Mouse (Mus musculus) T-cell, adult 2 months (primary cell): ENCODE measurements around the gene Tns3.

Source experiments
- DNase-seq: peaks from one replicate; pipeline ENCODE4 v3.0.0; 2022; ENCODE audit warnings: low spot score

The Tns3 gene

DNA sequence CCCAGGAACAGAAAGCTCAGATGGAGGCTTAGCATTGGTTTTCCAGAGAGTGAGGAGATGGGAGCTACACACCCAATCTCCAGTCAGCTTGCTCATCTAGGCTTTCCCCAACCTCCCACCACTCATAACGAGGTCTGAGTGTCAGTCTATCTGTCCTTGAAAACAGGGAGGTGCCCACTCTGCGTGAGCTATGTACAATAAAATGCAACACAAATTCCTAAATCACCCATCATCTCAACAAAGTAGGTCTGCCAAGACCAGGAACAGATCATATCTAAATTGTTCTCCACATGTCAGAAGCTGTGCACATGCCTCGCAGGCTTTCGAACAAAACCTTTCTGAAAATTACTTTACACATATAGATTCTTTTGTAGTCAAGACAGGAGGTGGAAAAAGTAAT is 134.3 kb downstream of the Tns3 start:
- no peak for DNase-seq

DNA sequence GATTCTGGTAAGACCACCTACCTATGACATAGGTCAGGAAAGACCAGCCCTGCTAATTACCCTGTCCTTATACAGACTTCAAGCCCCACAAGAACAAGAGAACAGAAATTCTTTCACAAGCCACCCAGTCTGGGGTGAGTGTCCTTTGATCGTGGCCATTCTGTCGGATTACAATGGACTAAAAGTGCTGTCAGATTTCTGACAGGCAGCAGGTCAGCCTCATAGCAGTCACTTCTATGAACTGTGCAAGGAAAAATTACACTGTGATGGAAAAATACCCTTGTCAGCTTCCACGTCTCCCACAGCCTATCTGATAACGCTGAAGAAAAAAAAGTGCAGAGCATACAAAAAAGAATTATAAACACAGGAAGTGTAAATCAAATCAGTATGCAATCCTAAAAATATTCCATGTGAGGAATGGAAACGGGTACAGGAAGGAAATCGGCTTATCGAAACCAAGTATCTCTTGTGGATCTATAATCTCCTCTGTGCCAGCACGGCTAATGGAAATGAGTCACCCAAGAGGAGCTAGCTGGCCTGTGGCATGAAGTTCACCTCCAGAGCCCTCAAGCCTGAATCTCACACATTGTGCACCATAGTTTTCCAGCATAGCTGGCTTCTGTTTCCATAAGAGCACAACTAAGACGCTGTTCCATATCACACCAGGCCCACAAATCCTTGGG is 138.7 kb downstream of the Tns3 start:
- DNase-seq, result no peak

DNA sequence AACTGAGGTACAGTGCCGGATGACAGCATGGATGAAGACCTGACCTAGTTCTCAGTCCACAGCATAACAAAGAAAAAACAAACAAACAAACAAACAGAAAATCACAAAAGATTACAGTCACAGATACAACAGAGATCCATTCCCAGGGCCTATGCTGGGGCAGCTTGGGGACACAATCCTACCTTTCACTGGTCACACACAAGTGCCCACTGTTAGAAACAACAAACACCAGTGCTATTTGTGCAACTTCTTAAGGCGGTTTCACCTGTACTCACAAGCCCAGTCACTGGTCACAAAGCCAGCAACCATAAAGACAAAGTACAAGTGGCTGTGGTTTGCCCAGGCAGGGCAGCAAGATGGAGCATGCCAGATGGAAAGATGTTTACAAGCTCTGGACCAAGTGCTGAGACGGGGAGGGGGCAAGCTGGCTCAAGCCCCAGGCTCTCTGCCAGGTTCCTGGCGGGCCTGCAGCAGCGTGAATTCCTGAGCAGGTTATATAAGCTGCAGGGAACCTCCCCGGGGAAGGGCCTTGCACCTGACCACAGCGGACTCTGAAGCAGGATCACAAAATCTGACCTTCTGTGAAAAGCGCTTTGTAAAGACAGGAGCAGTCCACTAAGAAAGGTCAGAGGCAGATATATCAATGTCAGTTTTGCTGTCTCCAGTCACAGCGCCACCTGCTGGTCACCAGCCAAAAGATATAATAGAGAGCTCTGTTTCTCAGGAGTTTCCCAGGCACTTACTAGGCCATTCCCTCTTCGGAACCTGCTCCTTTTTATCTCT is 140.8 kb downstream of the Tns3 start:
- peak; percentile 5 for DNase-seq

DNA sequence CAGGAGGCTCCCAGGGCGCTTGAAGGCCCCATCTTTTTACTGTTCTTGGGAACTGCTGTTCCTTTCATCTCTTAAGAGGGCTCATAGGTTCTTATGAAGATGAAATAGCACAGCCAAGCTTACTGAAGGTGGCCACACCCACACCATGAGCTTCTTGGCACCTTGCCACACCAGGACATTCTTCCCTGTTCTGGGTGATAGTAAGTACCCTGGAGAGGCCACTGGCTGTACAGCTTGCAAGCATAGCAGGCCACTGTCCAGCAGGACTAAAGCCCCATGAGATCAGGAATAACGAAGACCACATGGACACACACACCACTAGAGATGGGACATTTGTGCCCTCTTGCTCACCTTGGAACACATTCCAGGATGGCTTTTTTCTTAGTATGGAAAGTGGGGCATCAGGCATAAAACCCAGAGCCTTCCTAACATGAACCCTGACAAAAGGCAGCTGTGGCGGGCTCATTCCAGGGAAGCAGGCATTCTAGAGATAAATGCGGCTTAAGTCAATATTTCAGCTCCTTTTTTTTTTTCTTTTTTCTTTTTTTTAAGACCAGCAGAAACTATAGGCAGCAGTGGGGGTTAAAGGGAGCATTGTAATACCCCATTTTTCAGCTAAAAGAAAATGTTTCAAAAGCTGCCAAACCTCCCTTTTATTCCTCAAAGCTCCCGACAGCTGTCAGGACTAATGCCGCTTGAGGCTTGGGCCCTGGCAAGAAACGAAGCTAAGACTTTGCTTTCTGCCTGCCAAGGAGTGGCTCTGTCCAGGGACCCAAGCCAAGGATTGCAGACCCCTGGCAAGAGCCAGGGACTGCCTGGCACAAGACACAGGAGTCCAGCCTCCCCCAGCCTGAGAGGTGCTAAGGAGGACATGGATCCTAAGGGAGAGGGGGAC is 150.7 kb downstream of the Tns3 start:
- DNase-seq, result no peak

DNA sequence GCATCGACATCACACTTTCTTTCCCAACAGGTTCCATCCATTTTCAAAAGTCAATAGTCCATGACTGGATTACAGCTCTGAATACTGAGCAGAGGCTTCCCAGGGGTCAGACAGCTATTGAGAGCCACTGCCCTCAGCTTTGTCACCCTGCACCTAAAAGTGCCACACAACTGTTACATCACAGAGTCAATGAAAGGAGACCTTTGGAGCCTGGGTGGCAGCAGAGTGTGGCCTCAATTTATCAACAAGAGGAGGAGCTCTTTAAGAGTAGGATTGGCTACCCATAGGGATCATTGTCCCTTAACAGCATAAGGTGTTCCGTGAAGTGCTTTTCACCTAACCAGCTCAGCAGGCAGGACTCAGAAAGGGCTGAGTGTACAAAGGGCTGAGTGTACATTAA is 154.0 kb downstream of the Tns3 start:
- no peak for DNase-seq

DNA sequence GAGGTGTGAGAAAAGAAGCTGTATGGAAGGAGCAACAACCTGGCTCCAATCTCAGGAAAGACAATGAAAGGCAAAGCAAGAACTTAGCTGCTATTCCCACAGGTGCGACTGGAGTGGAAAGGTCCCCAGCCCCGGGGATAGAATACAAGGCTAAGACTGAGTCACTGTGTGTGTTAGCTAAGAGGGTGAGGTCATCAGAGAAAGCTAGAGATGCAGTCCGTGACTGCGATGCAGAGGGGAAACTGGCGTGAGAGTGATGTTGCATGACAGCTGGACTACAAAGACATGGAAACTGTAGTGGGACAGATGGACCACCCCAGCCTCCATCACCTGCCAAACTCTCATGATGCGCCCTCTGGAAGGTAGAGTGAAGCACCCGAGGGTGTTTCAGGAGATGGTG is 154.7 kb downstream of the Tns3 start:
- DNase-seq, result no peak

DNA sequence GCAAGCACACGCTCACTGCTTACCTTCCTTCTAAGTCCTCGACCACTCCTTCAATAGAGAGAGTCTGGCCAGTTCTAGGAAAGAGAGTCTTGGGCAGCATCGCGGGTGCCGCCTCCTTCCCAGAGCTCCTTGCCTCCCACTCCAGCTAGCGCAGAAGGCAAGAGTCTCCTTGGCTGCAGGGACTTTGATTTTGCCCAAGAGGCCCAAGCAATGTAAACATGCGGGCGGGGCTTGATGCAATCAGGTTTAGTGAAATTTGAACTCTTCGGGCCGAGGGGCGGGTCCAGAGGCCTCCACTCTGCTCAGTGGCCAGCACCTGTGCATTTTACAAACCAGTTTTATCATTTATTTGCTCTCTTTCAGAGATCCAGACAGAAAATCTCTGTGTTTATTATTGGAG is 160.6 kb downstream of the Tns3 start:
- no peak for DNase-seq

DNA sequence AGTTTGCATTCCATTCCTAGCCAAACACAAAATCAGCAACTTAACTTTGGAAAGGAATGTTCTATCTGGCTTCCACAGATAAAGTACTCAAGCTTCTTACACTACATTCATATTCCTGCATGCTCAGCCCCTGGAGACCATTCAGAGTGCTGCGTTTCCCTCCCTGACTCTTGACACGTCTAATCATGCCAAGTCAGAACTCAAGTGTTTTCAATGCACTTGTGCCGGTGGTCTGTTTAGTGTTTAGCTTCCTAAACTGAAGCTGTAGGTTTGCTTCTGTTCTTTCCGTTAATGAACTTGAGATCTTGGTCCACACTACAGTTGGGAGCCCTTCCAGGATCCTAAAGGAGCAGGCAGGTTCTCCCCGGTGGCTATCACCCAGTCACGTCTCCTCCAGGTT is 163.5 kb downstream of the Tns3 start:
- DNase-seq, result no peak

DNA sequence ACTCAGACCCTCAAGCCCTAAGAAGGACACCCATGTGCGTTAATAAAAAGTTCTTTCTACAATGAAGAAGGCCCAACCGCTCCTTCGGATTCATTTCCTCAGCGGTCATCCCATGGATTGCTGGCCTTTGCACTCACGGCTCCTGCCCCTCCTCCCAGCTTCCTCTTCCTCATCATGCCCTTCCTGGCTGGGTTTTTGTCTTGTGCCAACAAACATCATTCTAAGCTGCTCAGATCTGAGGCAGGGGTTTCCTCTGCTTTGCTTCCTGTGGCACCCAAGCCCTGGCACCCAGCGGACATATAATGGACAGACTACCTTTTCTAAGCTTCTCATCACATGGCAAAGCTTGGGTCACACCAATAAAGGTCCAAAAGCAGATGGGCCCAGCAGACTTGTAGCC is 167.2 kb downstream of the Tns3 start:
- DNase-seq, result no peak

DNA sequence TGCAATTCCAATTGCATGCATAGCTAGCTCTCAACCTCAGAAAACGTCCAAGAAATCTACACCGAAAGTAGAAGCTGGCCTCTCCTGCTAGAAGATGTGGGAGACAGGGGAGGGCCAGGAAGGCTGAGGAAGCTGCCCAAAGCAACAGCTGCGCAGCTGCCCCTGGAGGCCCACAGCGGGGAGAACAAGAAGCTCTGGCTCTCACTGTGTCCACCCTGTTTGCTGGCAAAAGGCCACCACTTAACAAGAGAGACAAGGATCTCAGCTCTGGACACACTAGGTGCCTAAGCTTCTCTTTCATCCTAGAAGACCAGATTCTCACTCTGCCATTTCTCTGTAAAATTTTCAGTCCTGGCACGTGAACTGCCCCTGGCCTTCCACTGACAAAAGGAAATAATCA is 167.6 kb downstream of the Tns3 start:
- DNase-seq, result no peak

DNA sequence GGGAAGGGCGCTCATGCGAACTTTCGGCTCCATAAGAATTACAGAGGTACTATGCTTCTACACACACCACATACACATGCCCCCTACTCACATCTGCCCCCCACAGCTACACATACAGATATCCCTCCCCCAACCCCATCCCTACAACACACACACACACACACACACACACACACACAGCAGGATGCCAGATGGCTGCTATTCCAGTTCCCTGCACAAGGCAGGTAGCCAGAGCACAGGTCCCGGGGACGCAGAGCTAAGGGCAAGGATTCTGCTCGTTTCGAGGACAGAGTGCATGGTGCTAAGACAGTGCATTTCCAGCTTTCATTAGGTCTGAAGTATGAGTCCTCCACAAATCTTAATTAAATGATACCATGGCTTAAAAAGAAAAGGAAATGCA is 168.5 kb downstream of the Tns3 start:
- no peak for DNase-seq

DNA sequence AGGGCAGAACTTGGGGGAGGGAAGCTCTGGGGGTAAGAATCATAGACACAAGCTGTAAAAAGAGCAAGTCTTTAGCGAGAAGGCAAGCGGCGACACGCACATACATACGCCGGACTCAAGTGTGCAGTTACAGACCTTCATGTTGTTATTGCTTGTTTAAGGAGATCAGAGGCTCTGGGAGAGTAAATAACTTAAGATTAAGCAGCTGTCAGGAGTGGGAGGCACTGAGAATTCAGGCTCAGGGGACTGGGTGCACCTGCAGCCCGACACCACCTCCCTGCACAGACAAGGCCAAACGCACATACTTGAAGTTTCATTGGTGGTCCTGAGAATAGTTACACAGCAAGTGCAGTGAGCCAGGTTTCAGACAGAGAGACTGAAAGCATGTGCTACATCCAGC is 169.3 kb downstream of the Tns3 start:
- DNase-seq, result no peak

DNA sequence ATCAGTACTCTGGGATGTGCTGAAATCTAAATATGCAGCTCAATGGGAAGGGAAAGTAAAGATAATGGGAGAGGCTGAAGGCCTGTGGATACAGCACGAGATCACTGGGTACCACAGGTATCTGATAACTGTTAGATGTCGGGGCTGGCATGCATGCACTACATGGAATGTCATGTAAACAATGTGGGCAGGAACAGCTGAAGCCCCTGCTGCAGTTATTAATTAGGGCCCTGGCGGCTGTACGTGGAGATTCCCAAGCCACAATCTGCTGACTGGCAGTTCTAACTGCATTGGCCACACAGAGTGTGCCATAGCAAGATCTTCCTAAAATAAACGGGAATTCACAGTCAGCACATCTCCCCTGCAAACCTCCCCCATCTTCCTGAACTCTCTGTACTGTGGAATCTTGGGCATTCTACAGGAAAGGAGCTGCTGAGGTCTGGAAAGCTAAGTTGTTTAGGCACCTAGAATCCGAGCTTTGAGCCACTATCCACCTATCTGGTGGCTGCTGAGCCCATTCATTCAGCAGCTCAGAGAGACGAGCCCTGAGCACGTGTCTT is 170.3 kb downstream of the Tns3 start:
- no peak for DNase-seq

DNA sequence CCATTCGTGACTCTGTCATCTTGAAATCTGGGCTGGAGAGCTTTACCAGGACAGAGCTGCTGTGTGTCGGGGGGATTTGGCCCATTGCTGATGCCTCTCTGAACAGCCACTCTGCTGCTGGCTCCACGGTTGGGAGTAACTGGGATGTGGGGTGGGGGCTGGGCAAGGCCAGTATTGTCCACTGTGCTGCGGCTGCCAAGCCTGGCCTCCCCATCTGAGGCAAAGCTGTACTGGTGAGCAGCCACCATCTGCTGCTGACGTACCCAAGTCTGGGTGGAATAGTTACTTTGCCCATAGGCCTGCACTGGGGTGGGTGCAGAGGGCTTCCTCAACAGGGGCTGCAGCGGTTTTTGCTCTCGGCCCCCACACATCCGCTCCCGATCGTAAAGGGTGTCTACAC is 172.0 kb downstream of the Tns3 start:
- no peak for DNase-seq

DNA sequence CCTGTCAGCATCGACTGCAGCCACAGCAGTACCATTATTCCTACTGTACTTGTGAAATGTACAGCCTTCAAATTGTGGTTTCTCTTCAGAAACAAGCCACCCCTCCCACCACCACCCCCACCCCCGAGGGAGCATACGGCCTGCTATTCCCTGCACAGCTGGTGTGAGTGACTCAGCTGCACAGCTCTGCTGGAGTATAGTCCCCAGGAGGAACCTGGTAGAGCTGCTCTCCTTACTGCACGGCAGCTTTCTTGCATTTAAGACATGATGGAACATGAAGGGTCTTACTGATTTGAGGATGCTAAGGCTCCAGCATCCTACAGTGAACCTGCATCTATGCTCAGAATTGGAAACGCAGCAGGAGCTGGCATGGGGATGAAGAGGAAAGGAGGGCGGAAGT is 176.1 kb downstream of the Tns3 start:
- DNase-seq, result no peak

DNA sequence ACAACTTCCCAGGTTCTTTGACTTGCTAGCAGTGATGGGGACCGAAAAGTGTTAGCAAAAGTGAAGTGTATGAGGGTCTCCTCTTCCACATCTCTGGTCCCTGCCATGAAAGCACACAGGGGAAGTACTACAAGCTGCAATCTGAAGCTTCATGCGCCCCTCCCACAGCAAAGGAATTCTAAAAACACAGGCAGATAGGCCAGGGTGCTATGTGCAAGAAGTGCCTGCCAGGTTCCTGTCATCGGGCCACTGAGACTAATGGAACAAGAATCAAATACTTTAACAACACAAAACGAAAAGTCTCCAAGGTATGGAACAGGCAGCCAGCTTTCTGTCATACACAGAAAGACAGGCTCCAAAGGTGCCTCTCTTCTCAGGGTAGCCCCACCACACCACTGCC is 177.8 kb downstream of the Tns3 start:
- no peak for DNase-seq

DNA sequence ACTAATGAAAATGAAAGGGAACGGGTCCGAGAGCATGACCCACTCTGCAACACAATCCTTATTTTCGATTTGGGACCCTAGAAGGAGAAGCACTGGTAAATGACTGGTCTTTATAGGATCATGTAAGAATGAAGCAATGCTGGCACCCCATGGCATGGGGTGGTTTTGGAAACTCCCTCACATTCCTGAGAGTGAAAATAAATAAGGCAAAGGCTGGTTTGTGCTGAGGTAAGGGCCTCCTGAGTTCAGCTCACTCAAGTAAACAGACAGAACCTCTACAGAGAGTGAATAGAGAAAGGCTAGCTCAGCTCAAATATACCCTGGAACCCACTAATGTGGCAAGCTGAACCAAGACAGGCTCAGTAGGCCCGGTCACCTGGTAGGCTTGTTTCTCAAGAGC is 179.8 kb downstream of the Tns3 start:
- no peak for DNase-seq

DNA sequence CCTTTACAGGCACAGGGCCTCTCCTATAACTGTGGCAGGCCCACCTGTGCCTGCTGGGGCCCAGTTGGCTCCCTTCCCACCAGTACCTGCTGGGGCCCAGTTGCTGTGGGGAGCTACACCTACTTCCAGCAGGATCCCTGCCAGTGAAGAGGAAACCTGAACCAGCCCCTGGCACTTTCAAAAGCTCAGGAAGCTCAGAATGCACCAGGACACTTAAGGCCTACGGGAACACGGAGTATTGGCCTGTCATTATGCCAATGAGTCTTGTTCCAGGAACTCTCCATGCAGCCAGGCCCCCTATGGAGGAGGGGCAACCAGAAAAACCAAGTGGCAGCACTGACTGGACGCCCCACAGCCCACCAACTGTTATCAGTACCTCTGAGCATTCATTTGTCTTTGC is 181.6 kb downstream of the Tns3 start:
- DNase-seq, result no peak

DNA sequence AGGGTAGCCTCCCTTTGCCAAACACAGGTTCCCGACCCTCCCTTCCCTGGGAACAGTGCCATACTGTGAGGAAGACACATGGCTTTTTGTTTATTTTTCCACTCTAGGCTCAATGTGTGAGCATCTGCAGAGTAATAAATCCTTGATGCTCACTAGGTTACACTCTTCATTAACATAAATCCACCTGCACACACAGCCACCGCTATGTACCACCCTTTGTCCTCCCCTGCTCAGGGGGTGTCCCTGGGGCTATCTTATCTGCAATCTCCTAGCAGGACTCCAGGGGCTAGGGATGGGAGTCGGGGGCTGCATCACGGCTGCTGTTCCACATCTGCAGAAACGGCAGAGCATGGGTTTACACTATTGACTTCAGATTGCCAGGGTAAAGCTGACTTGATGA is 182.4 kb downstream of the Tns3 start:
- DNase-seq, result no peak

DNA sequence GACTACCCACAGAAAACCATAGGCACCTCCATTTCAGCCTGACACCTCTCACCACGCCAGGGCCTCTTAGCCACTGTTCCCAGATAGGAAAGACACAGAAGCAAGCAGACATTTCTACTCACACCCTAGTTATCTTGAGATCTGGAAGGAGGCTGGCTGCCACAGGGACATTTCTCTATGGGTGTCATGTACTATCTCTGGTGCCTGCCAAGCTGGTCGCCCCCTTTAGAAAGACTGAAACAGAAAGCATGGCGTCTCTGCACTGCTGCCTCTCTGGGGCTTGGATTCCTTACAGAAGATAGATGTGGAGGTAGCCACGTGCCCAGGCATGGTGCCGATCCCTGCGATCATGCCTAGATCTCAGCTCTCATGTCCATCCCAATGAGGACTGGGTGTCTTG is 182.8 kb downstream of the Tns3 start:
- DNase-seq, result no peak

DNA sequence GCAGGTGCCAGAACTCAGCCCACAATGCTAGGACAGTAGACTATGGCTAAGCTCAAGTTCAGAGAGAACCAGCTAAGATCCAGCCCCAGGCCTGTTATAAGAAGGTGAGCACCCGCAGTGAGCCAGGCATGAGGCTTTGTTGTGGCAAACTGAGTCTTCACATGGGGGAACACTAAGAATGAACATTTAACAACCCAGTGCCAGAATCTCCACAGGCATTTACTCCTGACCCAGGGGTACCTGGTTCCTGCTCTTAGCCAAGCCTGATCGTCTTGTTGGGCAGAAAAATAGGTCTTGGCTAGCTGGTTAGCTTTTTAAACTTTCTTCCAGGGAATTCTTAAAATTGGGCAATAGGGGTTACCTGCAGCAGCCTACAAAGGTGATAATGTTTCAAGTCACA is 184.5 kb downstream of the Tns3 start:
- no peak for DNase-seq

DNA sequence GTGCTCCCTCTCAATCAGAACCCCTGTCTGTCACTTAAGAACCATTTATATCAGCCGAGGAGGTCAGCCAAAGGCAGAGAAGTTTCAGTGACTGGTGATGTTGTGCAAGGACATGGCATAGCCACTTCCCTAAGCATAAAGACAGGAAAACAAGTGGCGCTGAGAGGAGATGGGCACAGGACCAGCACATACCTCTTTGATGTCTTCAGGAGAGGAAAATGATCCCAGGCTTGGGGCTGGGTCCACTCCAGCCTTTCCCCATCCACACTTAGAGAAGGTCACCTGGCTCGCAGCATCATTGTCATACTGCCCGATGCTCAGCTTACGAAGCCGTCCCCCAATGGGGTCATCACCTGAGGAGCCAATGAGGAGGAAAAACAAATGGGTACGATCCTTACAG is 185.0 kb downstream of the Tns3 start:
- no peak for DNase-seq

DNA sequence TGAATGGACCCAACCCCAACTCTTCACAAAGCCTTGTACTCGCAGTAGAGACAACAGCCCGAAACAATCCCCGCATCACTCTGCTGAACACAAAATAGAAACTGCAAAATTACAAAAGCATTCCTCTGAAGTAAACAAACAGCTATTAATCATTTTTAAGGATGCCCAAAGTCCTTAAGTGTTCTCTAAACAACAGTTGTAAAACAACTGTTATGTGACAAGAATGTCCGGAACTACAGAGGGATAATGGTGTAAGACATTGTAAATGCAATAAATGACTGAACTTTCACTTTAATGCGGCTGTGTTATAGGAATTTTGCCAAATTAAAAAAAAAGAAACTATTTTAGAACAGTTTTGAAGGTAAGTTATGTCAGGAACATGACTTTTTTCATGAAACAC is 190.7 kb downstream of the Tns3 start:
- no peak for DNase-seq
